Mouse (Mus musculus): ENCODE measurements around the gene Adam19. TPM values are rescaled to one million over a fixed set of nuclear protein-coding genes. Genes with fewer than 3 reads are reported as not detected.
A peak's percentile ranks its signal among the peaks of the same experiment; 100 is the strongest.

Adam19 gene
- polyA plus RNA-seq, 1 experiment from 2014 or later: 1.4 TPM

- Histone ChIP-seq H3K27ac (ENCODE audit: low read length) (no peak overlapping the region), H3K9me3 (replicated peaks; ENCODE audit: control insufficient read depth, low read length) (no peaks in the 10 kb centered on the region), H3K27me3 (ENCODE audit: control insufficient read depth, insufficient read depth, low read depth, low read length) (no peaks in the 10 kb centered on the region; the same call in 1 of the 2 replicates), H3K9ac (ENCODE audit: low read depth, low read length) (no peak overlapping the region), H3K4me2 (ENCODE audit: low read depth, low read length) (no peak overlapping the region), H3K36me3 (ENCODE audit: control insufficient read depth, insufficient read depth) (no peaks in the 10 kb centered on the region), H3K4me3 (ENCODE audit: low read depth, low read length) (no peak overlapping the region), H3K4me1 (ENCODE audit: control insufficient read depth, low read depth, low read length) (peaks cover 9% of the 10 kb centered on the region)
- ATAC-seq (ENCODE audit: low read depth): no peak
- 72% methylated on average over 17 of the region's 17 CpGs for WGBS (ENCODE audit: insufficient replicate concordance)
Observed at GRCm38 (mm10) chr11:46069408-46070003, 13.7 kb downstream of the Adam19 start.

GRCm38 (mm10) chr11:46070161-46070560 lies 14.4 kb downstream of the Adam19 start:
- H3K36me3 ChIP-seq (ENCODE audit: control insufficient read depth, insufficient read depth): no peaks in the 10 kb centered on the region
- no peak overlapping the region for H3K4me3 ChIP-seq (ENCODE audit: low read depth, low read length)
- 70% methylated on average over 4 of the region's 4 CpGs for WGBS (ENCODE audit: insufficient replicate concordance)
- H3K4me1 ChIP-seq (ENCODE audit: control insufficient read depth, low read depth, low read length): peaks cover 9% of the 10 kb centered on the region
- no peaks in the 10 kb centered on the region for H3K27me3 ChIP-seq (ENCODE audit: control insufficient read depth, insufficient read depth, low read depth, low read length)
- ATAC-seq (ENCODE audit: low read depth): no peak
- H3K4me2 ChIP-seq (ENCODE audit: low read depth, low read length): no peak overlapping the region
- H3K27ac ChIP-seq (ENCODE audit: low read length): no peak overlapping the region
- no peaks in the 10 kb centered on the region for H3K9me3 ChIP-seq (replicated peaks; ENCODE audit: control insufficient read depth, low read length)
- H3K9ac ChIP-seq (ENCODE audit: low read depth, low read length): no peak overlapping the region

- Histone ChIP-seq H3K27ac (ENCODE audit: low read length) (no peak overlapping the region), H3K4me3 (ENCODE audit: low read depth, low read length) (no peak overlapping the region), H3K4me1 (ENCODE audit: control insufficient read depth, low read depth, low read length) (peaks cover 9% of the 10 kb centered on the region), H3K27me3 (ENCODE audit: control insufficient read depth, insufficient read depth, low read depth, low read length) (no peaks in the 10 kb centered on the region), H3K9me3 (replicated peaks; ENCODE audit: control insufficient read depth, low read length) (no peaks in the 10 kb centered on the region), H3K36me3 (ENCODE audit: control insufficient read depth, insufficient read depth) (no peaks in the 10 kb centered on the region), H3K9ac (ENCODE audit: low read depth, low read length) (no peak overlapping the region), H3K4me2 (ENCODE audit: low read depth, low read length) (no peak overlapping the region)
- WGBS (ENCODE audit: insufficient replicate concordance): 53% methylated on average over 8 of the region's 8 CpGs
- no peak for ATAC-seq (ENCODE audit: low read depth)
Observed at GRCm38 (mm10) chr11:46070789-46071188, 15.0 kb downstream of the Adam19 start.

- H3K4me2 ChIP-seq (ENCODE audit: low read depth, low read length): no peak overlapping the region
- peaks cover 5% of the 10 kb centered on the region; the same call in 1 of the 2 replicates for H3K9me3 ChIP-seq (replicated peaks; ENCODE audit: control insufficient read depth, low read length)
- H3K4me1 ChIP-seq (ENCODE audit: control insufficient read depth, low read depth, low read length): peaks cover 24% of the 10 kb centered on the region
- WGBS (ENCODE audit: insufficient replicate concordance): 65% methylated on average over 8 of the region's 8 CpGs
- no peak overlapping the region for H3K27ac ChIP-seq (ENCODE audit: low read length)
- no peak for ATAC-seq (ENCODE audit: low read depth)
- H3K36me3 ChIP-seq (ENCODE audit: control insufficient read depth, insufficient read depth): no peaks in the 10 kb centered on the region; the same call in 1 of the 2 replicates
- no peaks in the 10 kb centered on the region for H3K27me3 ChIP-seq (ENCODE audit: control insufficient read depth, insufficient read depth, low read depth, low read length)
- H3K4me3 ChIP-seq (ENCODE audit: low read depth, low read length): no peak overlapping the region
- no peak overlapping the region for H3K9ac ChIP-seq (ENCODE audit: low read depth, low read length)
Observed at GRCm38 (mm10) chr11:46072466-46073060, 16.8 kb downstream of the Adam19 start.

- Histone ChIP-seq H3K4me3 (ENCODE audit: low read depth, low read length) (no peak overlapping the region), H3K9ac (ENCODE audit: low read depth, low read length) (no peak overlapping the region), H3K4me2 (ENCODE audit: low read depth, low read length) (no peak overlapping the region), H3K9me3 (replicated peaks; ENCODE audit: control insufficient read depth, low read length) (peaks cover 5% of the 10 kb centered on the region; the same call in 1 of the 2 replicates), H3K36me3 (ENCODE audit: control insufficient read depth, insufficient read depth) (no peaks in the 10 kb centered on the region; the same call in 1 of the 2 replicates), H3K27ac (ENCODE audit: low read length) (no peak overlapping the region), H3K4me1 (ENCODE audit: control insufficient read depth, low read depth, low read length) (peaks cover 24% of the 10 kb centered on the region), H3K27me3 (ENCODE audit: control insufficient read depth, insufficient read depth, low read depth, low read length) (no peaks in the 10 kb centered on the region)
- no peak for ATAC-seq (ENCODE audit: low read depth)
- 81% methylated on average over 15 of the region's 15 CpGs for WGBS (ENCODE audit: insufficient replicate concordance)
Observed at GRCm38 (mm10) chr11:46073061-46073849, 17.5 kb downstream of the Adam19 start.

- Histone ChIP-seq H3K9me3 (replicated peaks; ENCODE audit: control insufficient read depth, low read length) (peaks cover 5% of the 10 kb centered on the region; the same call in 1 of the 2 replicates), H3K9ac (ENCODE audit: low read depth, low read length) (no peak overlapping the region), H3K36me3 (ENCODE audit: control insufficient read depth, insufficient read depth) (no peaks in the 10 kb centered on the region; the same call in 1 of the 2 replicates), H3K4me3 (ENCODE audit: low read depth, low read length) (no peak overlapping the region), H3K27ac (ENCODE audit: low read length) (no peak overlapping the region), H3K4me1 (ENCODE audit: control insufficient read depth, low read depth, low read length) (peaks cover 30% of the 10 kb centered on the region), H3K4me2 (ENCODE audit: low read depth, low read length) (no peak overlapping the region), H3K27me3 (ENCODE audit: control insufficient read depth, insufficient read depth, low read depth, low read length) (no peaks in the 10 kb centered on the region)
- WGBS (ENCODE audit: insufficient replicate concordance): 78% methylated on average over 17 of the region's 17 CpGs
- no peak for ATAC-seq (ENCODE audit: low read depth)
Observed at GRCm38 (mm10) chr11:46073850-46074688, 18.3 kb downstream of the Adam19 start.

GRCm38 (mm10) chr11:46075507-46075906 lies 19.7 kb downstream of the Adam19 start:
- no peaks in the 10 kb centered on the region; the same call in 1 of the 2 replicates for H3K36me3 ChIP-seq (ENCODE audit: control insufficient read depth, insufficient read depth)
- peaks cover 5% of the 10 kb centered on the region; the same call in 1 of the 2 replicates for H3K9me3 ChIP-seq (replicated peaks; ENCODE audit: control insufficient read depth, low read length)
- H3K4me1 ChIP-seq (ENCODE audit: control insufficient read depth, low read depth, low read length): peaks cover 30% of the 10 kb centered on the region
- WGBS (ENCODE audit: insufficient replicate concordance): 61% methylated on average over 3 of the region's 3 CpGs
- no peak for ATAC-seq (ENCODE audit: low read depth)
- H3K4me3 ChIP-seq (ENCODE audit: low read depth, low read length): no peak overlapping the region
- no peak overlapping the region for H3K9ac ChIP-seq (ENCODE audit: low read depth, low read length)
- no peak overlapping the region for H3K27ac ChIP-seq (ENCODE audit: low read length)
- no peaks in the 10 kb centered on the region for H3K27me3 ChIP-seq (ENCODE audit: control insufficient read depth, insufficient read depth, low read depth, low read length)
- no peak overlapping the region for H3K4me2 ChIP-seq (ENCODE audit: low read depth, low read length)

- peaks cover 30% of the 10 kb centered on the region for H3K4me1 ChIP-seq (ENCODE audit: control insufficient read depth, low read depth, low read length)
- ATAC-seq (ENCODE audit: low read depth): no peak
Observed at GRCm38 (mm10) chr11:46076442-46077158, 20.8 kb downstream of the Adam19 start.

More at GRCm38 (mm10) chr11:46076442-46077158, 20.8 kb downstream of the Adam19 start:
- WGBS (ENCODE audit: insufficient replicate concordance): 76% methylated on average over 11 of the region's 11 CpGs
- H3K9me3 ChIP-seq (replicated peaks; ENCODE audit: control insufficient read depth, low read length): peaks cover 5% of the 10 kb centered on the region; the same call in 1 of the 2 replicates
- H3K27ac ChIP-seq (ENCODE audit: low read length): peak overlapping the region; percentile 89
- H3K4me3 ChIP-seq (ENCODE audit: low read depth, low read length): no peak overlapping the region
- no peak overlapping the region for H3K4me2 ChIP-seq (ENCODE audit: low read depth, low read length)
- no peak overlapping the region for H3K9ac ChIP-seq (ENCODE audit: low read depth, low read length)
- no peaks in the 10 kb centered on the region; the same call in 1 of the 2 replicates for H3K36me3 ChIP-seq (ENCODE audit: control insufficient read depth, insufficient read depth)
- H3K27me3 ChIP-seq (ENCODE audit: control insufficient read depth, insufficient read depth, low read depth, low read length): no peaks in the 10 kb centered on the region
